Mouse (Mus musculus): ENCODE results near the gene Sema6c. TPM values are rescaled to one million over a fixed set of nuclear protein-coding genes. Genes with fewer than 3 reads are reported as not detected.

The Sema6c gene
- polyA plus RNA-seq, 1 experiment from 2014 or later = 2.6 TPM

GRCm38 (mm10) chr3:95140289-95140595 is 20.0 kb upstream of the Sema6c start:
- peaks cover 1% of the 10 kb centered on the region; the same call in 1 of the 2 replicates for H3K4me1 ChIP-seq (ENCODE audit: control insufficient read depth, insufficient read depth, low read length)
- H3K4me3 ChIP-seq (replicated peaks; ENCODE audit: low read length) = no peak overlapping the region
- H3K27me3 ChIP-seq (ENCODE audit: control insufficient read depth, insufficient read depth, low read length) = no peaks in the 10 kb centered on the region
- H3K4me2 ChIP-seq (ENCODE audit: low read depth, low read length) = no peak overlapping the region
- H3K36me3 ChIP-seq (ENCODE audit: control insufficient read depth, insufficient read depth, low read length) = 0 out of 2 replicates have a peak, but pooled peaks cover 6% of the 10 kb centered on the region
- no peaks in the 10 kb centered on the region for H3K9me3 ChIP-seq (replicated peaks; ENCODE audit: control insufficient read depth, low read length)
- ATAC-seq (ENCODE audit: insufficient read depth, low FRiP score) = no peak
- no peak overlapping the region for H3K27ac ChIP-seq (ENCODE audit: low read length)
- H3K9ac ChIP-seq (ENCODE audit: low read length) = no peak overlapping the region
- WGBS = 65% methylated on average over 18 of the region's 18 CpGs

- H3K4me3 ChIP-seq (replicated peaks; ENCODE audit: low read length) = 0 out of 2 replicates have a peak overlapping the region, but pooled peaks have one; percentile 2
Observed at GRCm38 (mm10) chr3:95140795-95141194, 19.5 kb upstream of the Sema6c start.

GRCm38 (mm10) chr3:95141474-95141873 is 18.8 kb upstream of the Sema6c start:
- no peak overlapping the region for H3K4me2 ChIP-seq (ENCODE audit: low read depth, low read length)

More at GRCm38 (mm10) chr3:95140795-95141194, 19.5 kb upstream of the Sema6c start:
- Histone ChIP-seq H3K4me1 (ENCODE audit: control insufficient read depth, insufficient read depth, low read length) (no peaks in the 10 kb centered on the region; the same call in 1 of the 2 replicates), H3K36me3 (ENCODE audit: control insufficient read depth, insufficient read depth, low read length) (0 out of 2 replicates have a peak, but pooled peaks cover 6% of the 10 kb centered on the region), H3K4me2 (ENCODE audit: low read depth, low read length) (no peak overlapping the region), H3K9ac (ENCODE audit: low read length) (no peak overlapping the region), H3K27ac (ENCODE audit: low read length) (no peak overlapping the region), H3K27me3 (ENCODE audit: control insufficient read depth, insufficient read depth, low read length) (no peaks in the 10 kb centered on the region), H3K9me3 (replicated peaks; ENCODE audit: control insufficient read depth, low read length) (no peaks in the 10 kb centered on the region)
- ATAC-seq (ENCODE audit: insufficient read depth, low FRiP score) = no peak
- WGBS = 81% methylated on average over 6 of the region's 6 CpGs

GRCm38 (mm10) chr3:95141952-95142616 is 18.2 kb upstream of the Sema6c start, which contains the start of gene Tnfaip8l2:
TSS of gene Tnfaip8l2 (minus strand) at chr3:95142360.
- 77% methylated on average over 10 of the region's 10 CpGs for WGBS
- Histone ChIP-seq H3K4me3 (replicated peaks; ENCODE audit: low read length) (peak within 1 kb of the TSS; percentile 19), H3K36me3 (ENCODE audit: control insufficient read depth, insufficient read depth, low read length) (0 out of 2 replicates have a peak, but pooled peaks cover 6% of the 10 kb centered on the region), H3K4me2 (ENCODE audit: low read depth, low read length) (no peak within 1 kb of the TSS), H3K27me3 (ENCODE audit: control insufficient read depth, insufficient read depth, low read length) (no peaks in the 10 kb centered on the region), H3K9ac (ENCODE audit: low read length) (no peak within 1 kb of the TSS), H3K4me1 (ENCODE audit: control insufficient read depth, insufficient read depth, low read length) (no peaks in the 10 kb centered on the region), H3K9me3 (replicated peaks; ENCODE audit: control insufficient read depth, low read length) (no peaks in the 10 kb centered on the region), H3K27ac (ENCODE audit: low read length) (peak within 1 kb of the TSS; percentile 33; the same call in 1 of the 2 replicates)
- no peak; the same call in 1 of the 2 replicates for ATAC-seq (ENCODE audit: insufficient read depth, low FRiP score)

More at GRCm38 (mm10) chr3:95141474-95141873, 18.8 kb upstream of the Sema6c start:
- Histone ChIP-seq H3K9me3 (replicated peaks; ENCODE audit: control insufficient read depth, low read length) (no peaks in the 10 kb centered on the region), H3K4me3 (replicated peaks; ENCODE audit: low read length) (peak overlapping the region; percentile 19; the same call in 1 of the 2 replicates), H3K9ac (ENCODE audit: low read length) (no peak overlapping the region), H3K36me3 (ENCODE audit: control insufficient read depth, insufficient read depth, low read length) (0 out of 2 replicates have a peak, but pooled peaks cover 6% of the 10 kb centered on the region), H3K4me1 (ENCODE audit: control insufficient read depth, insufficient read depth, low read length) (no peaks in the 10 kb centered on the region), H3K27me3 (ENCODE audit: control insufficient read depth, insufficient read depth, low read length) (no peaks in the 10 kb centered on the region), H3K27ac (ENCODE audit: low read length) (peak overlapping the region; percentile 33; the same call in 1 of the 2 replicates)
- no peak for ATAC-seq (ENCODE audit: insufficient read depth, low FRiP score)
- 90% methylated on average over 9 of the region's 9 CpGs for WGBS

GRCm38 (mm10) chr3:95142617-95143011 is 17.6 kb upstream of the Sema6c start:
- Histone ChIP-seq H3K36me3 (ENCODE audit: control insufficient read depth, insufficient read depth, low read length) (0 out of 2 replicates have a peak, but pooled peaks cover 6% of the 10 kb centered on the region), H3K27ac (ENCODE audit: low read length) (no peak overlapping the region), H3K4me2 (ENCODE audit: low read depth, low read length) (no peak overlapping the region), H3K9ac (ENCODE audit: low read length) (no peak overlapping the region), H3K4me3 (replicated peaks; ENCODE audit: low read length) (no peak overlapping the region), H3K27me3 (ENCODE audit: control insufficient read depth, insufficient read depth, low read length) (no peaks in the 10 kb centered on the region), H3K9me3 (replicated peaks; ENCODE audit: control insufficient read depth, low read length) (no peaks in the 10 kb centered on the region), H3K4me1 (ENCODE audit: control insufficient read depth, insufficient read depth, low read length) (no peaks in the 10 kb centered on the region)
- 7% methylated on average over 5 of the region's 5 CpGs for WGBS
- peak; percentile 79; the same call in 1 of the 2 replicates for ATAC-seq (ENCODE audit: insufficient read depth, low FRiP score)

- no peaks in the 10 kb centered on the region for H3K27me3 ChIP-seq (ENCODE audit: control insufficient read depth, insufficient read depth, low read length)
- H3K9me3 ChIP-seq (replicated peaks; ENCODE audit: control insufficient read depth, low read length) = no peaks in the 10 kb centered on the region
- no peak overlapping the region for H3K4me3 ChIP-seq (replicated peaks; ENCODE audit: low read length)
- H3K27ac ChIP-seq (ENCODE audit: low read length) = no peak overlapping the region
- 54% methylated on average over 3 of the region's 3 CpGs for WGBS
- no peak overlapping the region for H3K4me2 ChIP-seq (ENCODE audit: low read depth, low read length)
- H3K9ac ChIP-seq (ENCODE audit: low read length) = no peak overlapping the region
- H3K4me1 ChIP-seq (ENCODE audit: control insufficient read depth, insufficient read depth, low read length) = no peaks in the 10 kb centered on the region
- no peak for ATAC-seq (ENCODE audit: insufficient read depth, low FRiP score)
- no peaks in the 10 kb centered on the region for H3K36me3 ChIP-seq (ENCODE audit: control insufficient read depth, insufficient read depth, low read length)
Observed at GRCm38 (mm10) chr3:95147924-95148323, 12.3 kb upstream of the Sema6c start.

GRCm38 (mm10) chr3:95153874-95154273 is 6.4 kb upstream of the Sema6c start:
- H3K36me3 ChIP-seq (ENCODE audit: control insufficient read depth, insufficient read depth, low read length) = no peaks in the 10 kb centered on the region
- WGBS = 54% methylated on average over 4 of the region's 4 CpGs
- H3K4me1 ChIP-seq (ENCODE audit: control insufficient read depth, insufficient read depth, low read length) = no peaks in the 10 kb centered on the region
- ATAC-seq (ENCODE audit: insufficient read depth, low FRiP score) = no peak
- H3K9me3 ChIP-seq (replicated peaks; ENCODE audit: control insufficient read depth, low read length) = no peaks in the 10 kb centered on the region
- H3K27ac ChIP-seq (ENCODE audit: low read length) = no peak overlapping the region
- no peak overlapping the region for H3K4me2 ChIP-seq (ENCODE audit: low read depth, low read length)
- no peak overlapping the region for H3K9ac ChIP-seq (ENCODE audit: low read length)
- H3K4me3 ChIP-seq (replicated peaks; ENCODE audit: low read length) = no peak overlapping the region
- H3K27me3 ChIP-seq (ENCODE audit: control insufficient read depth, insufficient read depth, low read length) = no peaks in the 10 kb centered on the region

- Histone ChIP-seq H3K27me3 (ENCODE audit: control insufficient read depth, insufficient read depth, low read length) (no peaks in the 10 kb centered on the region), H3K4me2 (ENCODE audit: low read depth, low read length) (peak overlapping the region; percentile 86), H3K36me3 (ENCODE audit: control insufficient read depth, insufficient read depth, low read length) (no peaks in the 10 kb centered on the region), H3K4me3 (replicated peaks; ENCODE audit: low read length) (peak overlapping the region; percentile 79), H3K9me3 (replicated peaks; ENCODE audit: control insufficient read depth, low read length) (no peaks in the 10 kb centered on the region), H3K9ac (ENCODE audit: low read length) (peak overlapping the region; percentile 69), H3K27ac (ENCODE audit: low read length) (no peak overlapping the region), H3K4me1 (ENCODE audit: control insufficient read depth, insufficient read depth, low read length) (peaks cover 32% of the 10 kb centered on the region)
- no peak for ATAC-seq (ENCODE audit: insufficient read depth, low FRiP score)
- 31% methylated on average over 8 of the region's 8 CpGs for WGBS
Observed at GRCm38 (mm10) chr3:95159511-95159986, 708 bp upstream of the Sema6c start.

GRCm38 (mm10) chr3:95161041-95161551 is 839 bp downstream of the Sema6c start:
- WGBS = 1% methylated on average over 30 of the region's 30 CpGs
- peak; percentile 14 for ATAC-seq (ENCODE audit: insufficient read depth, low FRiP score)

More at GRCm38 (mm10) chr3:95161041-95161551, 839 bp downstream of the Sema6c start:
- Histone ChIP-seq H3K9me3 (replicated peaks; ENCODE audit: control insufficient read depth, low read length) (no peaks in the 10 kb centered on the region), H3K9ac (ENCODE audit: low read length) (peak overlapping the region; percentile 81), H3K4me1 (ENCODE audit: control insufficient read depth, insufficient read depth, low read length) (peaks cover 32% of the 10 kb centered on the region), H3K4me3 (replicated peaks; ENCODE audit: low read length) (peak overlapping the region; percentile 79), H3K4me2 (ENCODE audit: low read depth, low read length) (peak overlapping the region; percentile 86), H3K27ac (ENCODE audit: low read length) (peak overlapping the region; percentile 49), H3K27me3 (ENCODE audit: control insufficient read depth, insufficient read depth, low read length) (no peaks in the 10 kb centered on the region), H3K36me3 (ENCODE audit: control insufficient read depth, insufficient read depth, low read length) (no peaks in the 10 kb centered on the region)

Measured in stomach, embryonic 16.5 days (tissue).